Mouse (Mus musculus): ENCODE results near the gene Sept9.

GRCm38 (mm10) chr11:117310341-117311107 lies 111.1 kb downstream of the Sept9 start:
- no peak for TF ChIP-seq CTCF (IDR thresholded peaks at IDR 0.05; ENCODE audit: borderline replicate concordance, insufficient read depth, low read depth, low read length)
- no peak for TF ChIP-seq POLR2A (IDR thresholded peaks at IDR 0.05; ENCODE audit: borderline replicate concordance, insufficient read depth, low read length)

All from cerebellum, adult 2 months (tissue).